Mouse (Mus musculus) lung, adult 18-20 months (tissue): ENCODE data around the gene Smarcd3.

Source experiments
- DNase-seq, 2 experiments: peaks; one replicate each; pipeline ENCODE4 v3.0.0; 2022; ENCODE audit warnings: mixed read lengths in 2 of 2

Smarcd3 gene

DNA sequence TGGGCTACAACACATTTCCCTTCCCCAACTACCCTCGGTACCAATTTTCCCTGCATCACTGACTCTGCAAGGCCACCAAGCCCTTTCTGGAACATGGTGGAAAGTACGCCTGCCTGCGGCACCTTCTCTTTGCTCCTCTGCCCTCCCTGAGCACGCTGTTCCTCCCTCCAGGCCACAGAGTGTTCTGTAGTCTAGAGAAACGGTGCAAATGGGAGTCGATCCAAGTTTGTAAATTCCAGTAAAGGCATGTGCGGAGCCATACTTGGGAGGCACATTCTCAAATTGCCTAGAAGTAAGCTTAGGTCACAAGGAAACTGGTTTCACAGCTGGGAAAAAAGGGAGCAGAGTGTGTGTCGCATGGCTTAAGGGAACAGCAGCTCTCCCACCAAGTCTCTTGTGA is 4.1 kb downstream of the Smarcd3 start:
- DNase-seq: no peak

- DNase-seq: no peak
These were observed 5.3 kb downstream of the Smarcd3 start for GRCm38 (mm10) chr5:24618921-24619320.

DNA sequence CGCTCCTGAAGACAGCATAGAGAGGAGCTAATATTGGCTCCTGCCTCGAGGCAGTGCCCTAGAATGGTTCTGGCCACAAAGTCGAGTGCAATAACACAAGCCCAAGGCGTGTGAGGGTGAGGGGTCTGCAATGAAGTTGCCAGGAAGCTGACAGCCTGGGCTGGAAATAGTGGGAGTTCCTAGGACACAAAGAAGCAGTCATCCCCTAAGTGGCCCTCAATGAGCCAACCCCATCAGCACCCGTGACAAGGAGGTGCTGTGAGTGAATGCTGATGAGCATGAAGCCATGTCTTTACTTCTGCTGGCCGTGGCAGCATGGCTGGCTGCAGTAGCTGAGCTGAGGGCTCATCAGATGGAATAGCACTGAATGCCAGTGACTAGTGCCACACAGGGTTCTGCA is 9.1 kb downstream of the Smarcd3 start:
- DNase-seq: no peak

DNA sequence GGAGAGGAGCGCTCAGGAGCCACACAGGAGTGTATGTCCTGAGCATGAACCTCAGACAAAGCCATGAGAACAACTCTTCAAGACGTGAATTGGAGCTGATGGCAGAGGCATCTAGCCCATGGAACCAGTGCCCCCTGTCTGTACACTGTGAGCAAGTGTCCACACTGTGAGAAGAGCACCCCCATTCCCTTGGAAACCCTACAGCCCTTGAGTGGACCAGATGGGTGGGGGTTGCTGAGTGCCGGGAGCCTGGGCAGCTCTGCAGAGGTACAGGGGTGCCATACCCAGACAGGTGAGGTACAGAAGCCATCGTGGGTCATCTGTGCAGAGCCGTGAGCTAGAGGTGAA is 11.9 kb downstream of the Smarcd3 start:
- no peak for DNase-seq

DNA sequence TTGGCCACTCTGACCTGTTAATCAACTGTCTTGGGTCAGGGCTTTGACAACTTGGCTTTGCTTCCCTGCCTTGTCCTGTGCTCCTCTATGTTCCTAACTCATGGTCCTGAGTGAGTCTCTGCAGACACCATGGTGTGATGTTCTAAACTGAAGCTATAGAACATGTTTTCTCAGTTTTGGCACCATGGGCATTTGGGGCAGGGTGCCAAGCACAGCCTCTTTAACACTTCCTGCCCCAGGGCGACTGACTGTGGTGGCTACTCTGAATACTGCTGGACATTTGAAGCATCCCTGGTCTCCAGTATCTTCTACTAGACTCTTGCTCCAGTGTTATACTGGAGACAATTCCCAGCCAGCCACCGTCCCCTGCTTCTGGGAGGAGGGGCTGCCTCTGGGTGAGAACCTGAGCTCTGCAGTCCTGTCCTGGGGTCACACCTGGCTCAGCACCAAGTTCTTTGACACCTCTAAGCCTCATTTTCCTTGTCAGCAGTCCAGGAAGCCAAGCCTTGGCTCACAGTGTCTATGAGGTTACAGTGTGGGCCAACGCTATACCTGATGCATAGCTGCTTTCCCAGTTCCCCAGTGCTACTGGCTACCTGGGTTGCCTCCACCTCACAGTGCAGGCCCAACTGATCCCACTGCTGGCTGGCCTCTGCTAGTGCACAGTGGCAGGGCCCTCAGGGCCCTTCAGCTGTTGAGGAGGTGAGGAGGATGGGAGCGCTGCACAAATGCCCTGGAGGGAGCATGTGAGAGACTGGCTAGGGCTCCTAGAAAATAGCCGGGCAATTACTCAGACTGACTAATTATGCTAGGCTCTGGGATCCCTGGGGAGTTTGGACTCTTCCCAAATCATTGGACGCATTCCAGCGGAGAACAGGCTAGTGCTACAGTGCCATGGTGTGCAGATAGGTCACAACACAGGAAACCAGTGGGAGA is 12.6 kb downstream of the Smarcd3 start:
- DNase-seq: no peak

DNA sequence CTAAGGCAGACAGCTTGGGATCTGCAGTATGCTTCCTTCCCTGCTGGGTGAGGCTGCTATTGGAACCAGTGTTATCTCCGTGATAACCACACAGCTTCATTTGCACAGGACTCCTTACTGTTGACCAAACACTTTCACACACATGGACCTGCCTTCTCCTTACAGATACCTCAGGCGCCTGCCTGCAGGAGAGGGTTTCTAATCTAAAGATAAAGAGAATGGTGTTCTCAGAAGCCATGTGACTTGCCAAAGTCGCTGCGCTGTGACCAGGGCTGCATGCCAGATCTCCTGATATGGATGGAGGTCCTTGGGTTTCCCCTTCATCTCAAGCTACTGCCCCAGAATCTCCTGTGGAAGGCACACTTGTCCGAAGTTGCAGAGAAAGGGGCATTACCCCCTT is 14.8 kb downstream of the Smarcd3 start:
- DNase-seq: no peak

- no peak for DNase-seq
These were observed 18.1 kb downstream of the Smarcd3 start for GRCm38 (mm10) chr5:24605980-24606665.

DNA sequence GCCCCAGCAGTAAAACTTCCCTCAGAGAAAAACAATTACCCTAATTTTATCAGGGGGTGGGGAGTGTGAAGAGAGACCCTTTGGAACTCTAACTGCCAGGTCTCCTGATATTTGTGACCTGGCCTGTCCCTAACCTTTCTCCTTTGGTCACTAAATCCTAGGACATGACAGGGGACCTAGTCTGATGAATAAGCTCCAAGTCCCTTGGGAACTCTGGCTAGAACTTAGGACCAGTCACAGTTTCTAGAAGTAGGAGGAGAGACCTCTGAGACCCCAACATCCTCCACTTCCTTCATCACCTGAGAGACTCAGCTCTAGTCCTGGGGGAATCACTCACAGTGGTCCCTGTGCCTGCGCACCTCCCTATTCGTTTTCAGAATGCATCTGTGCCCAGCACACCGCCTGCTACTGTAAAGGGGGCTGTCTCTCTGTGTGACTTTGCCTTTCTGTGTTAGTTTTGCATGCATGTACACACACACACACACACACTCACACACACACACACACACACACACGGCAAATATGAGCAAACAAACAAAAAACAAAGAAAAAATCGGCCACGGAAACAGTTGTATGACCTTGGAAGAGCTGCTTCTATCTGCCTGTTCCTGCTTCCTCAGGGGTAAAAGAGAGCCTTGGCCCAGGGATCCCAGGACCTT is 18.8 kb downstream of the Smarcd3 start:
- DNase-seq: no peak

GRCm38 (mm10) chr5:24604656-24605100 is 19.5 kb downstream of the Smarcd3 start:
- DNase-seq: peak; percentile 89 to 91

- DNase-seq: no peak
These were observed 20.0 kb downstream of the Smarcd3 start for GRCm38 (mm10) chr5:24604080-24604655.

DNA sequence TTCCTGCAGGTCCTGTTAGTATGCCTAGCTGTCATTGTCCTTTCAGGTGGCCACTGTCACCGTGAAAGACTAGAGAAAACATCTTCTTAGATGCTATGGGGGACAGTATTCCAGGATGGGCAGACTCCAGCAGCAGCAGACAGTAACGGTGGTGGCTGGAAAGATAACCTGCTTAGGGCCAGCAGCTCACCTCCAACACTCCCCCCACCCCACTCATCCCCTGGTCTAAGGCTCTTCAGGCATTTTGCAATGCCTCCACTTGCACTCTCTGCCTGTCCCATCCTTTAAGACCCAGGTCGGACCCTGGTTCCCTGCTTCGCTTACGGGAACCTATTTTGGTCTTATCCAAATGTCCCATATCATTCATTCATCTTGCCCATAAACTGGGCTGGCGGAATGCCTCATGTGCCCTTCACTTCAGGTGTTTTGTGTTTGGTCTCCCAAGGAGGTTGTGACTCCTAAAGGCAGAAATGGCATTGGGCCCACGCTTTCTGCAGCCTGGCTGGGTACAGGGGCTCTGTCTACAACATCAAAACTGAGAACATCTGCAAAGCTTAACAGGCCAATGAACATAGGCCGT is 20.7 kb downstream of the Smarcd3 start:
- no peak for DNase-seq

DNA sequence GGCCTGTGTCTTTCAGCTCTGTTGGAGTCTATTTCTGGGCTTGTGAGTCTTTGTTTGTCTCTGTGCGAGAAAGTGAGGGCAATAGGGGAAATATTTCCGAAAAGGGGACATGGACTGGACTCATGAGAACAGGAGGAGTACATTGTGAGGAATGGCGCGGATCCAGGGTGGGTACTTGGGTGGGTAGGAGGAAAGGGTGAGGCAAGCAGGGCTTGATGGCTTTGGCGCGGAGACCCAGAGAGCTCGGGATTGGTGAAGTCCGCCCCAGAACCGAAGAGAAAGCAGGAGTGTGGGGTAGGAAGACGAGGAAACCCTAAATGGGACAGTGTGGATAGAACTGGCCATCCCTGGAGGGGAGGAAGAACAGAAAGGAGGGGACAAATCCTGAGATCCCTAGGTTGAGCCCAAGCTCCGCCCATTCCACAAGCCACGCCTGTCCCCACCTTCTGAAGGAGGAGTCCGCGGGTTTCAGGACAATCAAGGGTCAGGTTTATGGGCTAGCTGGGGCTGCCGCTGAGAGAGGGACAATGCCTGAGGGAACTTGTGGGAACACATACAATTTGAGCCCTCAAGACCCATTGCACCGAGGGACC is 21.4 kb downstream of the Smarcd3 start:
- peak; percentile 93 to 94 for DNase-seq

- DNase-seq: peak; percentile 72 to 74
These were observed 22.1 kb downstream of the Smarcd3 start for GRCm38 (mm10) chr5:24601911-24602750.

- DNase-seq: no peak
These were observed 23.0 kb downstream of the Smarcd3 start for GRCm38 (mm10) chr5:24601071-24601835.

DNA sequence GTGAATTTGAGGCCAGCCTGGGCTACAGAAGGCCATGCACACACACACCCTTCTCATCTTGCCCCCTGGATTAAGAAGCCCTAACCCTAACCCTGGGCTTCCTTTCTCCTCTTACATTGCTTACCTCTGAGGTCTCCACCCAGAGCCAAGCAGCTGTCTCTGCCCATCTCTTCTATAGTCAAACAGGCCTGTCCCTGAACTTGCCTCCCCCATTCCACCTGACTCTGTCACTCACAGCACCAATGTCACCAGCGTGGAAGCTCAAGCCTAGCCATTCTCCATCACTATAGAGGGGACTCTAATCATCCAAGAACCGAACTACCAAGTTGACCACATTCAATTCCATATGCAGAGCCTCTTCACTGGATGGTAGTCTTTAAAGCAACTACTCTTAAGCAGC is 24.0 kb downstream of the Smarcd3 start:
- no peak for DNase-seq

DNA sequence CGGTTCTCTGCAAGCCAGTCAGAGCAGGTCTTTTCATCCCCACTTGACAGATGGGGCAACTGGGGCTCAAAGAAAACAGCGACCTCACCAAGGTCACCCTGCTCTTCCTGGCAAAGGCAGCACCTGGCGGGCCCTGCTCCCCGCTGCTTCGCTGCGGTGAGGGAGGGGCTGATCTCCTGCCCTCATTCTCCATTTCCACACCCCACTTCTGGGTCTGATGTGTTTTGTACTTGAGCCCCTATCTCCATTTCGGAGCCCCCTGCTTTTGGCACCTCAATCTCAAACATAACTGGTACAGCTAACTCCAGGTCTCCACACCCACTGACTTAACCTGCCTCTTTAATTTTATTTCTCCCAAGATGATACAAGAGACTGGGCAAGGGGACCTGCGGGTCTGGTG is 25.1 kb downstream of the Smarcd3 start:
- no peak for DNase-seq

GRCm38 (mm10) chr5:24598570-24599006 is 25.6 kb downstream of the Smarcd3 start:
- peak in 1 of 2 experiments; percentile 64 for DNase-seq

DNA sequence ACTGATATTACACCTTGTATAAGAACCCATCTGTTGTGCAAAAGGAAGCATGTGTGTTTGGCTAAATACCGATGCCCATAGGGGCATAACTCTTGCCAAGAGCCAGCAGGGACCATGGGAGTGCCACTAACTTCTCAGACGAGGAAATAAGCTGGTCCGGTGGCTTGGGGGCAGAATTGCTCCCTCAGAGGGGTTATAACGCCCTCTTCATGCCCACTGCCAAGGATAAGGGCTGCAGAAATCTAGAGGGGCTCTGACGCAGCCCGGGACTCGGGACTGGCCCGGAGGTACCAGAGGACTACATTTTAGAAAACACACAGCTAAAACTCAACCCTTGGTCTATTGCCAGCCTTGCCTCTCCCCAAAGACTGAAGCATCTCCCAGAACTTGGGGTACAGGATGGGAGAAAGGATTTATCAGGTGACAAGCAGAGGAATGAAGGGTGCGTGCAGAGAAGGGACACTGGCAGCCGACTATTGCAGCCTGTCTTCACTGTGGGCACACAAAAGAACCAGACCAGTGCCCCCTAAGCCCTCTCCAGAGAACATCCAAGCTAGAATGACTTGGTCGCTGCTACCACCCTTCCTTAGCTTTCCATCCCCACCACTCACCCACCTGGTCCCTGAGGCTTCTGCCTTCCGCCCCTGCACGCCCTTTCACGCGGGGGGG is 26.2 kb downstream of the Smarcd3 start:
- DNase-seq: no peak

- DNase-seq: peak; percentile 78 to 83
These were observed 26.9 kb downstream of the Smarcd3 start for GRCm38 (mm10) chr5:24597221-24597728.
